Mouse (Mus musculus) hindbrain, postnatal 0 days (tissue): ENCODE data around the gene Gpatch2l. TPM values are rescaled to one million over a fixed set of nuclear protein-coding genes. Genes with fewer than 3 reads are reported as not detected.

Experiments
- ATAC-seq: fragments of 200-750 bp; cut with Nextera tagmentation; 2 replicates; pipeline ENCODE4 v1.8.0; 2017; ENCODE audit warnings: mild to moderate bottlenecking, moderate TSS enrichment, moderate library complexity
- DNase-seq: peaks from one replicate; pipeline ENCODE4 v3.0.0-alpha.2; 2015; ENCODE audit warnings: low spot score
- H3K27ac ChIP-seq: fragments of 300-500 bp; sonication (generic); 2 replicates; pipeline ENCODE4 v1.5.1; 2014; ENCODE audit warnings: mild to moderate bottlenecking
- H3K27me3 ChIP-seq: fragments of 300-500 bp; sonication (generic); 2 replicates; pipeline ENCODE4 v1.6.1; 2014; ENCODE audit warnings: low read length, mixed read lengths; ENCODE audit not compliant: insufficient read depth
- H3K36me3 ChIP-seq: fragments of 300-500 bp; sonication (generic); 2 replicates; pipeline ENCODE4 v1.6.1; 2014; ENCODE audit warnings: low read length, mixed read lengths; ENCODE audit not compliant: insufficient read depth
- H3K4me1 ChIP-seq: fragments of 300-500 bp; sonication (generic); 2 replicates; pipeline ENCODE4 v1.6.1; 2014; ENCODE audit warnings: antibody characterized with exemption, low read length, mixed read lengths; ENCODE audit not compliant: insufficient read depth
- H3K4me2 ChIP-seq: fragments of 300-500 bp; sonication (generic); 2 replicates; pipeline ENCODE4 v1.6.1; 2014; ENCODE audit warnings: low read depth, mild to moderate bottlenecking, low read length, moderate library complexity, mixed read lengths
- H3K4me3 ChIP-seq: fragments of 300-500 bp; sonication (generic); 2 replicates; pipeline ENCODE4 v1.5.1; 2014; ENCODE audit warnings: low read length
- H3K9ac ChIP-seq: fragments of 300-500 bp; sonication (generic); replicated peaks from 2 replicates; pipeline ENCODE4 v1.6.1; 2014; ENCODE audit warnings: mild to moderate bottlenecking, low read length, moderate library complexity, mixed read lengths
- H3K9me3 ChIP-seq: fragments of 300-500 bp; sonication (generic); 2 replicates; pipeline ENCODE4 v1.6.1; 2016; ENCODE audit warnings: low read length, mixed read lengths
- CTCF ChIP-seq: IDR thresholded peaks from 2 replicates; pipeline ENCODE4 v1.5.1; 2016; ENCODE audit warnings: antibody characterized with exemption, control low read depth, low read depth
- WGBS: fragments of 180-500 bp; shearing (Covaris S2); extraction: QIAGEN DNeasy Blood & Tissue Kit; methylation state at CpG from one replicate; pipeline ENCODE4 v1.1.7; 2014; 5-methylcytosine and 5-hydroxymethylcytosine counted together
- polyA plus RNA-seq: library from polyadenylated mRNA; unstranded; fragments of >200 nt; fragmentation: Nextera tagmentation; extraction: Ambion mirVana; gene quantifications from 2 replicates; pipeline ENCODE4 v1.2.1, GENCODE M21; 2015
- total RNA-seq: library from RNA; depleted of rRNA; stranded (reverse); fragments of >200 nt; gene quantifications from 2 replicates; pipeline ENCODE4 v1.2.3, GENCODE M21; 2014; rRNA removed

The Gpatch2l gene
- total and polyA plus RNA-seq, 2 experiments from 2014 or later, result 19.8 to 38.0 TPM

GRCm38 (mm10) chr12:86331248-86331647 is 89.6 kb downstream of the Gpatch2l start:
- 0 out of 2 replicates have a peak overlapping the region, but pooled peaks have one; percentile 21 for H3K4me2 ChIP-seq

DNA sequence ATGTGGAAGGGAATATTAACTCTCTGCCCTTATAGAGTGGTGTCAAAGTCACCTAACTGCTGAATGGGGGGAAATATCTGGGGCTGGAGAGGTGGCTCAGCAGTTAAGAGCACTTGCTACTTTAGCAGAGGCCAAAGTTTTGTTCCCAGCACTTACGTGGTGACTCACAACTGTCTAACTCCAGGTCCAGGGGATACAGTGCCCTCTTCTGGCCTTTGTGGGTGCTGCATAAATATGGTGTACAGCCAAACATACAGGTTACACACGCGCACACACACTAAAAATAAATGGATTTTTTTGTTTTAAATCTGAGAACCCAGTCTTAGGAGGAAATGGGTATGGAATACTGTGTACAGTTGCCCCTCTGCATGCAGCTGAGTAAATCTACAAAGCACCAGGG is 94.6 kb downstream of the Gpatch2l start:
- Histone ChIP-seq H3K4me1 (no peaks in the 10 kb centered on the region), H3K4me2 (no peak overlapping the region), H3K4me3 (no peak overlapping the region), H3K27ac (no peak overlapping the region), H3K36me3 (no peaks in the 10 kb centered on the region), H3K9ac (no peak overlapping the region), H3K27me3 (no peaks in the 10 kb centered on the region), H3K9me3 (no peaks in the 10 kb centered on the region)
- DNase-seq (no peak), ATAC-seq (no peak)
- 94% methylated on average over 3 of the region's 3 CpGs for WGBS
- TF ChIP-seq CTCF, result no peak

More at GRCm38 (mm10) chr12:86331248-86331647, 89.6 kb downstream of the Gpatch2l start:
- Histone ChIP-seq H3K9ac (no peak overlapping the region), H3K4me3 (no peak overlapping the region), H3K9me3 (no peaks in the 10 kb centered on the region), H3K27ac (no peak overlapping the region), H3K4me1 (0 out of 2 replicates have a peak, but pooled peaks cover 4% of the 10 kb centered on the region), H3K36me3 (no peaks in the 10 kb centered on the region), H3K27me3 (no peaks in the 10 kb centered on the region)
- ATAC-seq (no peak), DNase-seq (peak; percentile 13)
- no peak for TF ChIP-seq CTCF
- 42% methylated on average over 10 of the region's 10 CpGs for WGBS

- no peaks in the 10 kb centered on the region for H3K9me3 ChIP-seq
- H3K27ac ChIP-seq, result no peak overlapping the region
- no peaks in the 10 kb centered on the region for H3K27me3 ChIP-seq
- no peaks in the 10 kb centered on the region for H3K4me1 ChIP-seq
- H3K36me3 ChIP-seq, result no peaks in the 10 kb centered on the region
- ATAC-seq (no peak), DNase-seq (no peak)
- no peak for TF ChIP-seq CTCF
- WGBS, result 44% methylated on average over 7 of the region's 7 CpGs
- H3K9ac ChIP-seq, result no peak overlapping the region
- no peak overlapping the region for H3K4me2 ChIP-seq
- H3K4me3 ChIP-seq, result no peak overlapping the region
Measured at GRCm38 (mm10) chr12:86336887-86337286, 95.2 kb downstream of the Gpatch2l start.

Other genes starting within 250 kb of the Gpatch2l start
- 4.0 and 5.9 TPM in 2 replicates for gene Tgfb3, start 162.8 kb upstream of the Gpatch2l start, total RNA-seq
- 4.4 and 4.5 TPM in 2 replicates for gene Tgfb3, start 162.8 kb upstream of the Gpatch2l start, polyA plus RNA-seq
- 14.4 and 22.4 TPM in 2 replicates for gene Ift43, start 159.3 kb upstream of the Gpatch2l start, total RNA-seq
- gene Ift43, start 159.3 kb upstream of the Gpatch2l start, polyA plus RNA-seq, result 39.1 and 41.5 TPM in 2 replicates
- gene Esrrb, start 119.3 kb downstream of the Gpatch2l start, total RNA-seq, result 9.8 and 11.0 TPM in 2 replicates
- 3.1 TPM in 2 replicates for gene Esrrb, start 119.3 kb downstream of the Gpatch2l start, polyA plus RNA-seq